Mouse (Mus musculus): ENCODE measurements around the gene Mkrn2os.

DNA sequence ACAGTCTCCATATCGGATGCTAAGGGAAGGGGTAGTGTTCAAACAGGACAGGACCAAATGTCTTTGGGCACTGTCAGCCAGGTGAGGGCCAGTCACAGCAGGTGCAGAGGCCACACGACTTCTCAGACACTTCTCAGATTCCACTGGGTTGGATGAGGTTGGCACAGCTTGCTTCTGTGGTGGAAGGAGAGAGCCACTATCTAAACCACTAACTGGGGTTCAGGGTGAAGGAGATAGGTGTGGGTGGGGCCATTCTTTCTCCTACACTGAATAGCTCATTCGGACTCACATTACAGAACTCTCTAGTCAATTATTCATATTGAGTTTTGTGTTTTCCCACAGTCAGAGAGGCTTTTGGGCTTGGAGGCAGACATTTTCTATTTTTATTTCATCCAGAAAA, 3.3 kb upstream of the Mkrn2os start:
- TF ChIP-seq POLR2A (IDR thresholded peaks at IDR 0.05; ENCODE audit: borderline replicate concordance, extremely low read depth, low read depth, low read length) (no peak), CTCF (IDR thresholded peaks at IDR 0.05; ENCODE audit: insufficient read depth, low read length) (no peak)

Measured in lung, adult 2 months (tissue).